Mouse (Mus musculus) gastrocnemius, adult 18-20 months (tissue): Measurements from ENCODE around the gene Malsu1. TPM values are rescaled to one million over a fixed set of nuclear protein-coding genes. Genes with fewer than 3 reads are reported as not detected.
A peak's percentile ranks its signal among the peaks of the same experiment; 100 is the strongest.

Experiments
- DNase-seq: peaks from one replicate; pipeline ENCODE4 v3.0.0; 2021; ENCODE audit warnings: low spot score
- long read RNA-seq, 2 experiments: library from polyadenylated mRNA; stranded (forward); transcript quantifications; one replicate each; pipeline ENCODE4 v2.0.0; 2021
- total RNA-seq, 2 experiments: library from RNA; stranded (reverse); gene quantifications; 2 replicates each; pipeline ENCODE4 v1.2.3; 2021

Gene Malsu1
- total RNA-seq: 10 to 100 TPM; 42.5 to 47.7 TPM
- long read RNA-seq, experiment 1, transcript Malsu1-203 (4 exons, 2,819 nt): major isoform, 55 of 66 reads
- long read RNA-seq, experiment 1, transcript Malsu1-202 (3 exons, 2,587 nt): minor isoform, 7 of 66 reads
- long read RNA-seq, experiment 1, partial matches to known transcripts: 4 of 66 reads
- long read RNA-seq, experiment 1, other reads (novel, unspliced or antisense): 0 of 66 reads
- long read RNA-seq, experiment 2, transcript Malsu1-203 (4 exons, 2,819 nt): major isoform, 56 of 64 reads
- long read RNA-seq, experiment 2, partial matches to known transcripts: 5 of 64 reads
- long read RNA-seq, experiment 2, other reads (novel, unspliced or antisense): 0 of 64 reads

- DNase-seq: peak; percentile 97
Measured at GRCm38 (mm10) chr6:49073304-49074116, at the start of gene Malsu1. Gene Malsu1, plus strand, starts transcription at chr6:49073795.

GRCm38 (mm10) chr6:49025290-49025689 is 48.3 kb upstream of the Malsu1 start:
- no peak for DNase-seq

GRCm38 (mm10) chr6:49026496-49026895 is 47.1 kb upstream of the Malsu1 start:
- no peak for DNase-seq

- DNase-seq: no peak
Measured at GRCm38 (mm10) chr6:49028019-49028418, 45.6 kb upstream of the Malsu1 start.

- DNase-seq: no peak
Measured at GRCm38 (mm10) chr6:49028708-49029107, 44.9 kb upstream of the Malsu1 start.

- no peak for DNase-seq
Measured at GRCm38 (mm10) chr6:49031230-49031629, 42.4 kb upstream of the Malsu1 start.

GRCm38 (mm10) chr6:49032783-49033182 is 40.8 kb upstream of the Malsu1 start:
- no peak for DNase-seq

GRCm38 (mm10) chr6:49036275-49037267 is 37.0 kb upstream of the Malsu1 start, which contains the start of gene Gpnmb:
Gene Gpnmb, plus strand, starts transcription at chr6:49036546.
- no peak for DNase-seq

- DNase-seq: no peak
Measured at GRCm38 (mm10) chr6:49037268-49037662, 36.3 kb upstream of the Malsu1 start.

- DNase-seq: peak; percentile 56
Measured at GRCm38 (mm10) chr6:49039470-49040180, 34.0 kb upstream of the Malsu1 start.

- no peak for DNase-seq
Measured at GRCm38 (mm10) chr6:49046502-49046901, 27.1 kb upstream of the Malsu1 start.

GRCm38 (mm10) chr6:49046976-49047375 is 26.6 kb upstream of the Malsu1 start:
- DNase-seq: no peak

- no peak for DNase-seq
Measured at GRCm38 (mm10) chr6:49047848-49048247, 25.7 kb upstream of the Malsu1 start.

- DNase-seq: no peak
Measured at GRCm38 (mm10) chr6:49048395-49048794, 25.2 kb upstream of the Malsu1 start.

- DNase-seq: no peak
Measured at GRCm38 (mm10) chr6:49050677-49051410, 22.8 kb upstream of the Malsu1 start.

GRCm38 (mm10) chr6:49052191-49052590 is 21.4 kb upstream of the Malsu1 start:
- no peak for DNase-seq

GRCm38 (mm10) chr6:49055256-49055733 is 18.3 kb upstream of the Malsu1 start:
- no peak for DNase-seq

GRCm38 (mm10) chr6:49056009-49056408 is 17.6 kb upstream of the Malsu1 start:
- no peak for DNase-seq
